1 mouse cellular context compared by ENCODE assay signal in genomic region chr10:97625116-97625515, GRCm38 (mm10).
TF ChIP-seq lines count a peak whose summit lies in the region.

No protein-coding gene starts in this region.

TF ChIP-seq in CH12.LX, 34 proteins besides CTCF, POLR2A, EP300 and RAD21 (continued from another document):
- TF ChIP-seq ZKSCAN1 (IDR thresholded peaks at IDR 0.05; ENCODE audit: borderline replicate concordance, low read depth, low read length) (no peak), ETS1 (conservative IDR thresholded peaks at IDR 0.05; ENCODE audit: low read depth, low read length) (no peak), BHLHE40 (IDR thresholded peaks at IDR 0.05; ENCODE audit: low read depth, low read length) (no peak), MEF2A (IDR thresholded peaks at IDR 0.05; ENCODE audit: borderline replicate concordance, low read depth, low read length) (no peak)
